Mouse (Mus musculus) ES-CJ7 (cell line): ENCODE measurements around the gene Asic2.
A peak's percentile ranks its signal among the peaks of the same experiment; 100 is the strongest.

Experiments used
- DNase-seq: peaks from one replicate; pipeline ENCODE4 v3.0.0; 2011; ENCODE audit warnings: low read depth, low spot score

Gene Asic2

GRCm38 (mm10) chr11:81954398-81954797, 13.9 kb downstream of the Asic2 start:
- no peak for DNase-seq

- DNase-seq, result no peak
Observed at GRCm38 (mm10) chr11:81948021-81948420, 20.2 kb downstream of the Asic2 start.

- no peak for DNase-seq
Observed at GRCm38 (mm10) chr11:81942167-81942566, 26.1 kb downstream of the Asic2 start.

- peak; percentile 10 for DNase-seq
Observed at GRCm38 (mm10) chr11:81940988-81941387, 27.3 kb downstream of the Asic2 start.

- DNase-seq, result no peak
Observed at GRCm38 (mm10) chr11:81937516-81937915, 30.7 kb downstream of the Asic2 start.

- DNase-seq, result no peak
Observed at GRCm38 (mm10) chr11:81926393-81926792, 41.9 kb downstream of the Asic2 start.

GRCm38 (mm10) chr11:81923626-81924025, 44.6 kb downstream of the Asic2 start:
- no peak for DNase-seq

- DNase-seq, result no peak
Observed at GRCm38 (mm10) chr11:81923096-81923495, 45.2 kb downstream of the Asic2 start.

- DNase-seq, result no peak
Observed at GRCm38 (mm10) chr11:81915501-81915900, 52.8 kb downstream of the Asic2 start.

- DNase-seq, result no peak
Observed at GRCm38 (mm10) chr11:81913071-81913470, 55.2 kb downstream of the Asic2 start.

GRCm38 (mm10) chr11:81909397-81909894, 58.8 kb downstream of the Asic2 start:
- no peak for DNase-seq

- DNase-seq, result no peak
Observed at GRCm38 (mm10) chr11:81908760-81909159, 59.5 kb downstream of the Asic2 start.

GRCm38 (mm10) chr11:81902318-81902717, 65.9 kb downstream of the Asic2 start:
- no peak for DNase-seq

- peak; percentile 50 for DNase-seq
Observed at GRCm38 (mm10) chr11:81897547-81898354, 70.5 kb downstream of the Asic2 start.

GRCm38 (mm10) chr11:81896511-81896910, 71.7 kb downstream of the Asic2 start:
- no peak for DNase-seq

- no peak for DNase-seq
Observed at GRCm38 (mm10) chr11:81871506-81872213, 96.6 kb downstream of the Asic2 start.

GRCm38 (mm10) chr11:81865661-81866382, 102.4 kb downstream of the Asic2 start:
- DNase-seq, result no peak

- no peak for DNase-seq
Observed at GRCm38 (mm10) chr11:81860250-81860972, 107.8 kb downstream of the Asic2 start, which contains the start of gene 5530401A14Rik. Gene 5530401A14Rik (plus strand): TSS chr11:81860673.

- DNase-seq, result no peak
Observed at GRCm38 (mm10) chr11:81847773-81848490, 120.3 kb downstream of the Asic2 start.

GRCm38 (mm10) chr11:81845686-81846036, 122.6 kb downstream of the Asic2 start:
- no peak for DNase-seq
